Mouse (Mus musculus) liver, postnatal 0 days (tissue): Measurements from ENCODE around the gene Itgam. TPM values are rescaled to one million over a fixed set of nuclear protein-coding genes. Genes with fewer than 3 reads are reported as not detected.
"Not testable (repeated sequence)": the region's sequence is repeated elsewhere in the genome, so short reads cannot be mapped to it uniquely, and the experiment has no call there.

ENCODE experiments used
- ATAC-seq: fragments of 200-750 bp; cut with Nextera tagmentation; 2 replicates; pipeline ENCODE4 v1.8.0; 2017; ENCODE audit warnings: mild to moderate bottlenecking, moderate library complexity
- DNase-seq: peaks from one replicate; pipeline ENCODE4 v3.0.0-alpha.2; 2016
- H3K27ac ChIP-seq: fragments of 300-500 bp; sonication (generic); 2 replicates; pipeline ENCODE4 v1.5.1; 2014; ENCODE audit warnings: antibody characterized with exemption, moderate library complexity, mild to moderate bottlenecking, low read depth
- H3K27me3 ChIP-seq: fragments of 300-500 bp; sonication (generic); 2 replicates; pipeline ENCODE4 v1.6.1; 2014; ENCODE audit warnings: low read length, control low read depth, mixed read lengths; ENCODE audit not compliant: insufficient read depth
- H3K36me3 ChIP-seq: fragments of 300-500 bp; sonication (generic); replicated peaks from 2 replicates; pipeline ENCODE4 v1.6.1; 2014; ENCODE audit warnings: mild to moderate bottlenecking, control low read depth, low read length, moderate library complexity, mixed read lengths; ENCODE audit not compliant: insufficient read depth
- H3K4me1 ChIP-seq: fragments of 300-500 bp; sonication (generic); 2 replicates; pipeline ENCODE4 v1.6.1; 2014; ENCODE audit warnings: antibody characterized with exemption, mild to moderate bottlenecking, control low read depth; ENCODE audit not compliant: insufficient read depth
- H3K4me2 ChIP-seq: fragments of 300-500 bp; sonication (generic); 2 replicates; pipeline ENCODE4 v1.6.1; 2014; ENCODE audit warnings: low read depth, mild to moderate bottlenecking, low read length, moderate library complexity, mixed read lengths
- H3K4me3 ChIP-seq: fragments of 300-500 bp; sonication (generic); 2 replicates; pipeline ENCODE4 v1.5.1; 2014; ENCODE audit warnings: low read depth, low read length
- H3K9ac ChIP-seq: fragments of 300-500 bp; sonication (generic); replicated peaks from 2 replicates; pipeline ENCODE4 v1.6.1; 2014; ENCODE audit warnings: mild to moderate bottlenecking, moderate library complexity
- H3K9me3 ChIP-seq: fragments of 300-500 bp; sonication (generic); 2 replicates; pipeline ENCODE4 v1.6.1; 2016; ENCODE audit warnings: mild to moderate bottlenecking, control low read depth, low read length, mixed read lengths
- CTCF ChIP-seq: sonication (generic); IDR thresholded peaks from 2 replicates; pipeline ENCODE4 v1.5.1; 2016; ENCODE audit warnings: antibody characterized with exemption, low read depth
- EP300 ChIP-seq: IDR thresholded peaks from 2 replicates; pipeline ENCODE4 v1.6.1; 2016; ENCODE audit warnings: antibody characterized with exemption, low read depth, mild to moderate bottlenecking
- WGBS: fragments of 180-500 bp; shearing (Covaris S2); extraction: QIAGEN DNeasy Blood & Tissue Kit; methylation state at CpG from one replicate; pipeline ENCODE4 v1.1.7; 2014; ENCODE audit not compliant: insufficient replicate concordance; 5-methylcytosine and 5-hydroxymethylcytosine counted together
- polyA plus RNA-seq: library from polyadenylated mRNA; unstranded; fragments of >200 nt; fragmentation: Nextera tagmentation; extraction: Ambion mirVana; gene quantifications from 2 replicates; pipeline ENCODE4 v1.2.1, GENCODE M21; 2015

Itgam gene
- polyA plus RNA-seq, 1 experiment from 2014 or later: 6.1 TPM

GRCm38 (mm10) chr7:128032290-128032988 lies 30.0 kb upstream of the Itgam start:
- no peaks in the 10 kb centered on the region; the same call in 1 of the 2 replicates for H3K4me1 ChIP-seq
- H3K4me2 ChIP-seq: no peak overlapping the region
- H3K4me3 ChIP-seq: no peak overlapping the region
- TF ChIP-seq CTCF: no peak
- no peak for TF ChIP-seq EP300
- DNase-seq (no peak), ATAC-seq (peak; percentile 59)
- no peaks in the 10 kb centered on the region for H3K27me3 ChIP-seq
- 58% methylated on average over 5 of the region's 5 CpGs for WGBS
- no peak overlapping the region for H3K9ac ChIP-seq
- H3K9me3 ChIP-seq: no peaks in the 10 kb centered on the region
- H3K27ac ChIP-seq: peak overlapping the region; percentile 36; the same call in 1 of the 2 replicates
- H3K36me3 ChIP-seq: no peaks in the 10 kb centered on the region

GRCm38 (mm10) chr7:128032989-128033293 lies 29.5 kb upstream of the Itgam start:
- no peak for TF ChIP-seq EP300
- no peak overlapping the region for H3K9ac ChIP-seq
- 91% methylated on average over 3 of the region's 3 CpGs for WGBS
- DNase-seq (no peak), ATAC-seq (no peak)
- no peaks in the 10 kb centered on the region for H3K27me3 ChIP-seq
- H3K9me3 ChIP-seq: no peaks in the 10 kb centered on the region
- H3K4me1 ChIP-seq: no peaks in the 10 kb centered on the region; the same call in 1 of the 2 replicates
- no peak overlapping the region for H3K27ac ChIP-seq
- no peaks in the 10 kb centered on the region for H3K36me3 ChIP-seq
- H3K4me3 ChIP-seq: no peak overlapping the region
- no peak overlapping the region for H3K4me2 ChIP-seq

- 79% methylated on average over 4 of the region's 4 CpGs for WGBS
Measured at GRCm38 (mm10) chr7:128033616-128034015, 28.8 kb upstream of the Itgam start.

GRCm38 (mm10) chr7:128042161-128042820 lies 20.1 kb upstream of the Itgam start:
- not testable (repeated sequence) for H3K4me3 ChIP-seq, H3K9ac ChIP-seq, H3K4me1 ChIP-seq, ATAC-seq, H3K9me3 ChIP-seq, DNase-seq, H3K27me3 ChIP-seq, H3K36me3 ChIP-seq, H3K27ac ChIP-seq
- WGBS: 32% methylated on average over 15 of the region's 15 CpGs
- H3K4me2 ChIP-seq: peak overlapping the region; percentile 40; the same call in 1 of the 2 replicates

More at GRCm38 (mm10) chr7:128033616-128034015, 28.8 kb upstream of the Itgam start:
- TF ChIP-seq CTCF: no peak
- TF ChIP-seq EP300: no peak
- no peaks in the 10 kb centered on the region for H3K36me3 ChIP-seq
- no peaks in the 10 kb centered on the region for H3K27me3 ChIP-seq
- no peak overlapping the region for H3K9ac ChIP-seq
- no peak for ATAC-seq
- DNase-seq: no peak
- H3K4me1 ChIP-seq: no peaks in the 10 kb centered on the region; the same call in 1 of the 2 replicates
- no peak overlapping the region for H3K4me2 ChIP-seq
- H3K4me3 ChIP-seq: no peak overlapping the region
- H3K9me3 ChIP-seq: no peaks in the 10 kb centered on the region
- H3K27ac ChIP-seq: no peak overlapping the region

GRCm38 (mm10) chr7:128044142-128044785 lies 18.2 kb upstream of the Itgam start:
- Histone ChIP-seq H3K4me1 (0 out of 2 replicates have a peak, but pooled peaks cover under 1% of the 10 kb centered on the region), H3K36me3 (no peaks in the 10 kb centered on the region), H3K9ac (no peak overlapping the region), H3K4me2 (no peak overlapping the region), H3K4me3 (no peak overlapping the region), H3K27ac (no peak overlapping the region), H3K27me3 (no peaks in the 10 kb centered on the region), H3K9me3 (no peaks in the 10 kb centered on the region)
- no peak for TF ChIP-seq CTCF
- no peak for TF ChIP-seq EP300
- WGBS: 59% methylated on average over 4 of the region's 4 CpGs
- DNase-seq (peak; percentile 21), ATAC-seq (no peak)

- Histone ChIP-seq H3K36me3 (no peaks in the 10 kb centered on the region), H3K27me3 (no peaks in the 10 kb centered on the region), H3K9me3 (no peaks in the 10 kb centered on the region), H3K4me2 (no peak overlapping the region), H3K27ac (no peak overlapping the region), H3K4me1 (peaks cover 6% of the 10 kb centered on the region), H3K4me3 (no peak overlapping the region), H3K9ac (no peak overlapping the region)
- DNase-seq: no peak
- TF ChIP-seq EP300 (no peak), CTCF (no peak)
- no peak for ATAC-seq
- WGBS: 49% methylated on average over 2 of the region's 2 CpGs
Measured at GRCm38 (mm10) chr7:128045640-128046039, 16.8 kb upstream of the Itgam start.
